Mouse (Mus musculus): ENCODE measurements around the gene Klhl32. TPM values are rescaled to one million over a fixed set of nuclear protein-coding genes. Genes with fewer than 3 reads are reported as not detected.
"Not testable (repeated sequence)": the region's sequence is repeated elsewhere in the genome, so short reads cannot be mapped to it uniquely, and the experiment has no call there.

Klhl32 gene
- polyA plus RNA-seq, 1 experiment from 2014 or later, result 5.7 TPM

DNA sequence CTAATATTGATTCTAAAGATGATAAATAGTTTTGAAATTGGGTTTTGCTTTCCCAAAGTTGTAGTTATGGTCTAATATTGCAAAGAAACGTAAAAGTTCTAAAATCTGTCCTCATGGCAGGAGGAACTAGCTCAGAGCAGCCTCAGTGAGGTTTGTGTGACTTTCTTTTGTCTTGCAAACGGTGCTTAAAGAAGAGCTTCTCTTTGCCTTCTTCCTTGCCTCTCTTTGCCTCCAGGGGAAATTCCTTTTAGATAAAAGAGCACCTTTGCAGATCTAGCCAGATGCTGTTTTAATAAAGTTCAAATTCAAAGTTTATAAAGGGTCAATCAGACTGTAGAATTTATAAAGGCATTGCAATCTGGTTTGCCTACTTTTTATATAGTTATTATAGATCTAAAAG is 38.5 kb upstream of the Klhl32 start:
- H3K4me3 ChIP-seq (ENCODE audit: low read depth, low read length); H3K4me1 ChIP-seq (replicated peaks; ENCODE audit: control insufficient read depth, insufficient read depth, low read length); H3K9ac ChIP-seq (ENCODE audit: low read length); H3K36me3 ChIP-seq (ENCODE audit: control insufficient read depth, insufficient read depth, low read length); ATAC-seq (replicated peaks; ENCODE audit: low FRiP score); H3K27me3 ChIP-seq (ENCODE audit: control insufficient read depth, insufficient read depth, low read length); H3K27ac ChIP-seq (ENCODE audit: low read depth, low read length); H3K9me3 ChIP-seq (ENCODE audit: control insufficient read depth, low read length); DNase-seq (ENCODE audit: low spot score); H3K4me2 ChIP-seq (ENCODE audit: low read depth, low read length, severe bottlenecking): not testable (repeated sequence)
- 33% methylated on average over 2 of the region's 2 CpGs for WGBS

DNA sequence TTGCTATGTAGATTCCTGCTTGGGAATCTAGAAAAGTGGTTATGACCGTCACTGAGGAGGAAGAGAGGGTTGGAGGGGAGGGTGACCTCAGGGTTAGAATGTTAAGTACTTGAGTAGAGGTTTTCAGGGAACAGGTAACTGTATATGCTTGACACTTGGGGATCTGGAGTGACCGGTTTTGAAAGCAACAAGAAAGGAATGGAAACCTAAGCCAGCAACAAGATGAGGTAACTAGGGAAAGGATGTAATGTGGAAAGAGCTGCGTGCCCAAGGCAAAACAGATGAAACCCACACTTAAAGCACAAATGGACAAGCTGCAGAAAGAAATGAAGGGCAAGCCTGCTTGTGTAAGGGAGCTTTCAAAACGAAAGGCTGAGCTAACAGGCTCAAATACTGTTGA is 18.3 kb upstream of the Klhl32 start:
- no peak overlapping the region for H3K4me2 ChIP-seq (ENCODE audit: low read depth, low read length, severe bottlenecking)
- H3K9ac ChIP-seq (ENCODE audit: low read length), result no peak overlapping the region
- H3K9me3 ChIP-seq (ENCODE audit: control insufficient read depth, low read length), result no peaks in the 10 kb centered on the region
- H3K27ac ChIP-seq (ENCODE audit: low read depth, low read length), result no peak overlapping the region
- H3K27me3 ChIP-seq (ENCODE audit: control insufficient read depth, insufficient read depth, low read length), result no peaks in the 10 kb centered on the region
- 72% methylated on average over 4 of the region's 4 CpGs for WGBS
- DNase-seq (ENCODE audit: low spot score), result no peak
- no peak overlapping the region for H3K4me3 ChIP-seq (ENCODE audit: low read depth, low read length)
- H3K36me3 ChIP-seq (ENCODE audit: control insufficient read depth, insufficient read depth, low read length), result no peaks in the 10 kb centered on the region
- H3K4me1 ChIP-seq (replicated peaks; ENCODE audit: control insufficient read depth, insufficient read depth, low read length), result no peaks in the 10 kb centered on the region
- ATAC-seq (replicated peaks; ENCODE audit: low FRiP score), result no peak

DNA sequence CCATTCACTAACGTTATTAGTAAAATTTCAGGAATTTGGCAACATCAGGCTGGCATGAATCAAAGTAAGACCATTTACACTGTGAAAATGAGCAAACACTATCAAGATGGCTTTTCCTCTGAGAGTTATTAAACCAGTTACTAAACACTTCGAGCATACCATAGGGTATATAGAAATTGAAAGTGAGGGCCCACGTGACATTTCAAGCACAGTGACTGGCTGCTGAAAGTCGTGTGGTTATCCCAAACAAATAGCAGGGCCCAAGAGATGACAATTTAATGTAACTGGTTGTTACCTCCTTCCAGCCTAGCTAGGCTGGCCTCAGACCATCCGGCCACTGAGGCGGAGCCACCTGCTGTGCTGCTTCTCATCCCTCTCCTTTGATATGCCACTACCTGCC is 14.8 kb upstream of the Klhl32 start:
- Histone ChIP-seq H3K9ac (ENCODE audit: low read length) (no peak overlapping the region), H3K4me3 (ENCODE audit: low read depth, low read length) (no peak overlapping the region), H3K9me3 (ENCODE audit: control insufficient read depth, low read length) (no peaks in the 10 kb centered on the region), H3K36me3 (ENCODE audit: control insufficient read depth, insufficient read depth, low read length) (no peaks in the 10 kb centered on the region), H3K27ac (ENCODE audit: low read depth, low read length) (no peak overlapping the region), H3K27me3 (ENCODE audit: control insufficient read depth, insufficient read depth, low read length) (no peaks in the 10 kb centered on the region), H3K4me2 (ENCODE audit: low read depth, low read length, severe bottlenecking) (no peak overlapping the region), H3K4me1 (replicated peaks; ENCODE audit: control insufficient read depth, insufficient read depth, low read length) (no peaks in the 10 kb centered on the region)
- no peak for ATAC-seq (replicated peaks; ENCODE audit: low FRiP score)
- 49% methylated on average over 6 of the region's 6 CpGs for WGBS
- no peak for DNase-seq (ENCODE audit: low spot score)

DNA sequence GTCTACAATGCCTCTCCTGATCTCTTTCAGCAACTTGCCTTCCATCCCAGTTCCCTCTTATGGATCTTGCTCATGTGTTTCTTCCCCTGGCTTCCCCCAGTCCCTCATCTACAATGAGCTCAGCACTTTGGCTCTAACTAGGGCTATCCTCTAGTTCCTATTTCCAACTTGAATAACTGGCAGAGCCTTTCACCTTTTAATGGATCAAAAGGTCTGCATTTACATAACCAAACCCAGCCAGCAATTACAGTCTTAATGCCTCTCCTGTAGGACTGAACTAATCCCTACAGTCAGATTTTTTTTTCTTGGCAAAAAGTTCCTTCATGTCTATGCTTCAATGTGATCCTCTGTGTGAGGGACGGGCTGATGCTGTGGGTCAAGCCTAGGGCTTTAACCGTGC is 3.5 kb downstream of the Klhl32 start:
- WGBS, result 76% methylated on average over 2 of the region's 2 CpGs
- Histone ChIP-seq H3K4me2 (ENCODE audit: low read depth, low read length, severe bottlenecking) (no peak overlapping the region), H3K9ac (ENCODE audit: low read length) (no peak overlapping the region), H3K36me3 (ENCODE audit: control insufficient read depth, insufficient read depth, low read length) (no peaks in the 10 kb centered on the region), H3K4me1 (replicated peaks; ENCODE audit: control insufficient read depth, insufficient read depth, low read length) (peaks cover 8% of the 10 kb centered on the region), H3K4me3 (ENCODE audit: low read depth, low read length) (no peak overlapping the region), H3K27me3 (ENCODE audit: control insufficient read depth, insufficient read depth, low read length) (no peaks in the 10 kb centered on the region), H3K9me3 (ENCODE audit: control insufficient read depth, low read length) (no peaks in the 10 kb centered on the region), H3K27ac (ENCODE audit: low read depth, low read length) (no peak overlapping the region)
- DNase-seq (ENCODE audit: low spot score), result no peak
- no peak for ATAC-seq (replicated peaks; ENCODE audit: low FRiP score)

DNA sequence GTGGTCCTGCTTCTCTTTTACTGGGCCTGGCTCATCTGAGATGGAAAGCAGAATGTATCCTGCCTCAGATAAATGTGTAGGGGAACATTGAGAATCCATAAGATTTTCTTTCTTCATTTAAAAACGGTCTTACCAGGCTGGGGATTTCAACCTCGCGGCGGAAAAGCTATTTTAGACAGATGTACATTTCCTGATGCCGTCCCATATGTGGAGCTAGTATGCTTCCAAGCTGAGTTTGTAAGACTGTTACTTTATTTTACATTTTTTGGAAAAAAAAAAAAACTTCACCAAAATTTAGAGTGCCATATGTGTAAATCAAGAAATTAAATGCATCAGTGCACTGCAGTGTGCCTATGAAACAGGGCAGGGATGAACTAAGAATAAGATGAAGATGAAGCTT is 5.4 kb downstream of the Klhl32 start:
- no peak overlapping the region for H3K4me3 ChIP-seq (ENCODE audit: low read depth, low read length)
- H3K36me3 ChIP-seq (ENCODE audit: control insufficient read depth, insufficient read depth, low read length), result no peaks in the 10 kb centered on the region

DNA sequence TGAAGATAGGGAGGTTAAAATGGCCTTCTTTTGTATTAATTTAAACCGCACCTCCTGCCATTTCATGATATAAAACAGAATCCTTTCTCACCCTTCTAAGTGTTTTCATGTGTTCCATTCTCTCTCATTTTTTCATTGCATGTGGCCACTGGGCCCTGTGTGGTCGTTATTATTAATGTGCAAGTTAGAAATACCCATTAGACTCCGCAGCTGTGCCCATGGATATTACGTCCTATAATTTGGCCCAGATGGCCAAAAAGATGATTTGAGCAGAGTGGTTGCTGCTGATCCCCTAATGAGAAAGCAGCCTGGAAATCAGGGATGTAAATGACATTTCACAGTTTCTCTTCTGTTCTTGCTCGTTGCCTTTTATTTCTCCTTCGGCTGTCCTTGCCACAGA is 12.4 kb downstream of the Klhl32 start:
- Histone ChIP-seq H3K27me3 (ENCODE audit: control insufficient read depth, insufficient read depth, low read length) (no peaks in the 10 kb centered on the region), H3K4me3 (ENCODE audit: low read depth, low read length) (no peak overlapping the region), H3K36me3 (ENCODE audit: control insufficient read depth, insufficient read depth, low read length) (no peaks in the 10 kb centered on the region), H3K9me3 (ENCODE audit: control insufficient read depth, low read length) (no peaks in the 10 kb centered on the region), H3K4me2 (ENCODE audit: low read depth, low read length, severe bottlenecking) (no peak overlapping the region), H3K27ac (ENCODE audit: low read depth, low read length) (no peak overlapping the region), H3K9ac (ENCODE audit: low read length) (no peak overlapping the region), H3K4me1 (replicated peaks; ENCODE audit: control insufficient read depth, insufficient read depth, low read length) (no peaks in the 10 kb centered on the region; the same call in 1 of the 2 replicates)
- DNase-seq (ENCODE audit: low spot score), result no peak
- 0 out of 2 replicates have a peak, but pooled peaks have one; percentile 44 for ATAC-seq (replicated peaks; ENCODE audit: low FRiP score)
- 75% methylated on average over 6 of the region's 6 CpGs for WGBS

More for the DNA sequence above, 5.4 kb downstream of the Klhl32 start:
- H3K27ac ChIP-seq (ENCODE audit: low read depth, low read length), result no peak overlapping the region
- no peak overlapping the region for H3K9ac ChIP-seq (ENCODE audit: low read length)
- H3K4me2 ChIP-seq (ENCODE audit: low read depth, low read length, severe bottlenecking), result no peak overlapping the region
- DNase-seq (ENCODE audit: low spot score) (no peak), ATAC-seq (replicated peaks; ENCODE audit: low FRiP score) (no peak)
- H3K4me1 ChIP-seq (replicated peaks; ENCODE audit: control insufficient read depth, insufficient read depth, low read length), result peaks cover 8% of the 10 kb centered on the region
- no peaks in the 10 kb centered on the region for H3K27me3 ChIP-seq (ENCODE audit: control insufficient read depth, insufficient read depth, low read length)
- no peaks in the 10 kb centered on the region for H3K9me3 ChIP-seq (ENCODE audit: control insufficient read depth, low read length)
- WGBS, result 95% methylated on average over 5 of the region's 5 CpGs

DNA sequence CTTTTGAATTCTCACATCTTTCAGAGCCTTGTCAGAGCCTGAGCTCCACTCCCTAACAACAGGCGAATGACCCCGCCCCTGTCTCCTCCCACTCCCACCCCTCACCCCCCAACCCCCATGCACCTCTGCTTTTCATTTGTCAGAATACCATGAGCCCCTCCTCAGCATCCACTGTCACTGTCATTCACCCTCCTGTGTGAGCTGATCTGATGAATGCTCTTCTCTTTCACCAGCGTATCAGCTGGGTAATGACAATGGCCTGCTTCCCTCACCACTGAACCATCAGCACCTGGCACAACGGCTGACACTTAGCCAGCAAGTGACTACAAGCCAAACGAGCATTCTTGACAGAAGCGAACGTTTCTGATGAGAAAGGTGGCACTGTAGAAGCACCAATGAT is 15.4 kb downstream of the Klhl32 start:
- no peaks in the 10 kb centered on the region; the same call in 1 of the 2 replicates for H3K4me1 ChIP-seq (replicated peaks; ENCODE audit: control insufficient read depth, insufficient read depth, low read length)
- H3K36me3 ChIP-seq (ENCODE audit: control insufficient read depth, insufficient read depth, low read length), result no peaks in the 10 kb centered on the region
- H3K9ac ChIP-seq (ENCODE audit: low read length), result no peak overlapping the region
- no peak overlapping the region for H3K4me3 ChIP-seq (ENCODE audit: low read depth, low read length)
- WGBS, result 39% methylated on average over 7 of the region's 7 CpGs
- H3K27me3 ChIP-seq (ENCODE audit: control insufficient read depth, insufficient read depth, low read length), result no peaks in the 10 kb centered on the region
- H3K4me2 ChIP-seq (ENCODE audit: low read depth, low read length, severe bottlenecking), result no peak overlapping the region
- ATAC-seq (replicated peaks; ENCODE audit: low FRiP score), result no peak; the same call in 1 of the 2 replicates
- DNase-seq (ENCODE audit: low spot score), result no peak
- H3K9me3 ChIP-seq (ENCODE audit: control insufficient read depth, low read length), result no peaks in the 10 kb centered on the region
- H3K27ac ChIP-seq (ENCODE audit: low read depth, low read length), result no peak overlapping the region

DNA sequence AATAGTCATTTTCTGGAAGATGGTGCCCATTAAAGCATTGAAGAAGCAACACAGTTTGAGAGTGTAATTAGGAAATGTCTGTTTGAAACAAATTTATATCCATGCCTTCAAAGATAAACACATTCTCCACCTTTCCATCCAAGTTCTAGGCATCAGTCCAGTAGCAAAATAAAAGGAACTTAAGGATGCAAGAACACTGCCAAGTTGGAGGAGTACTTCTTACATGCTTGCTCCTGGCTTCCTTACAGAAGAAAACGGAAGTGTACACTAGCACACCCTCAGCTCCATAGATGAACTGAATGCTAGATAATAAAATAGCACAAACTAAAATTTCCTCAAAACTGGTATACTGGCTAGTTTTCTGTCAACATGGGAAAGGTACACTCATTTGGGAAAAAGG is 42.6 kb downstream of the Klhl32 start:
- ATAC-seq (replicated peaks; ENCODE audit: low FRiP score), result no peak
- 94% methylated on average over 1 of the region's 1 CpGs for WGBS
- H3K4me3 ChIP-seq (ENCODE audit: low read depth, low read length), result no peak overlapping the region
- DNase-seq (ENCODE audit: low spot score), result no peak
- H3K4me1 ChIP-seq (replicated peaks; ENCODE audit: control insufficient read depth, insufficient read depth, low read length), result no peaks in the 10 kb centered on the region
- no peaks in the 10 kb centered on the region for H3K36me3 ChIP-seq (ENCODE audit: control insufficient read depth, insufficient read depth, low read length)
- no peaks in the 10 kb centered on the region for H3K27me3 ChIP-seq (ENCODE audit: control insufficient read depth, insufficient read depth, low read length)
- no peak overlapping the region for H3K27ac ChIP-seq (ENCODE audit: low read depth, low read length)
- no peak overlapping the region for H3K4me2 ChIP-seq (ENCODE audit: low read depth, low read length, severe bottlenecking)
- no peaks in the 10 kb centered on the region for H3K9me3 ChIP-seq (ENCODE audit: control insufficient read depth, low read length)
- H3K9ac ChIP-seq (ENCODE audit: low read length), result no peak overlapping the region

DNA sequence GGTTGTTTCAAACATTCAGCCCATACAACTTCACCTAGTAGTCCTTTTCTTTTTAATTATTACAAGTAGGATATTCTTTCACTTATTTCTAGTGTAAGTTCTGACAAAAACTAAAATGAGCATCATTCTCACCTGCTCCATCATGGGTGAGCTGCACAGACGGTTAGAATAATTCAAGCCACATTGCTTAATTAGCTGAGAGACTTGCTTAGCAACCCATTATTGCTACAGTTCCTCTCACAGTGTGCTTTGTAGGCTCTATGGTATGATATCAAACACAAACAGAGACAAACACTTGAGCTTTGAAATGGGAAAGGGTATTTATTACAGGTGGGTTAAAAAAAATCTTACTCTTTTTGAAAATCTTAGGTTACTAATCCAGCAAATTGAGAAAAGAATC is 49.0 kb downstream of the Klhl32 start:
- Histone ChIP-seq H3K9ac (ENCODE audit: low read length) (no peak overlapping the region), H3K9me3 (ENCODE audit: control insufficient read depth, low read length) (no peaks in the 10 kb centered on the region), H3K36me3 (ENCODE audit: control insufficient read depth, insufficient read depth, low read length) (no peaks in the 10 kb centered on the region), H3K4me3 (ENCODE audit: low read depth, low read length) (no peak overlapping the region), H3K27ac (ENCODE audit: low read depth, low read length) (no peak overlapping the region), H3K27me3 (ENCODE audit: control insufficient read depth, insufficient read depth, low read length) (no peaks in the 10 kb centered on the region), H3K4me1 (replicated peaks; ENCODE audit: control insufficient read depth, insufficient read depth, low read length) (no peaks in the 10 kb centered on the region), H3K4me2 (ENCODE audit: low read depth, low read length, severe bottlenecking) (no peak overlapping the region)
- no peak for DNase-seq (ENCODE audit: low spot score)
- WGBS, result 29% methylated on average over 1 of the region's 1 CpGs
- no peak for ATAC-seq (replicated peaks; ENCODE audit: low FRiP score)
